In the genomic region with DNA sequence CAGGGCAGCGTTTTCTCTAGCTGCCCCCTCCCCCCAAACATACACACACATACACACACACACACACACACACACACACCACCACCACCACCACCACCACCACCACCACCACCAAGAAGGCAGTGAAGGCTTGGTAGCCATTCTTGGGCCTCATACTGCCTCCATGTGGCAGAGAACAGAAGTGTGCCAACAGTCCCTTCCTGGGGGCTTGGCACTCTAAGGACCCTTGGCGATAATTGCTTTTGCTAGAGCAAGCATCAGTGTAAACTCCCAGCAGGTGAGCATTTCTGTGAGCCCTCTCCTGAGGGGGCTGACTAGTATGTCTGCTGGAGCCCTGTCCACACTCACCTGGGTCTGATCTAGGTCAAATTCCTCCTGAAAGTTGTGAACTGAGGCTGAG, we compare ENCODE assay signal across 14 mouse cellular contexts. TPM values are rescaled to one million over a fixed set of nuclear protein-coding genes. Genes with fewer than 3 reads are reported as not detected.
DNase-seq lines count a peak whose midpoint lies in the region; ATAC-seq and TF ChIP-seq lines count a peak whose summit lies in the region.
"Had no signal": no experiment of that assay in that cellular context is flagged by ENCODE, and none has a peak within 500 bp of the region (broad histone marks: within the 10 kb centered on the region; RNA-seq: fewer than 3 reads in every experiment).

No protein-coding gene starts in this region.

- peaks cover 77% of the 10 kb centered on the region for H3K36me3 ChIP-seq in kidney, embryonic 14.5 days (ENCODE audit: control insufficient read depth, insufficient read depth, low read length)
- peaks cover 100% of the 10 kb centered on the region for H3K36me3 ChIP-seq in limb, embryonic 10.5 days

- TF ChIP-seq CTCF in cerebellum, adult 2 months (IDR thresholded peaks at IDR 0.05; ENCODE audit: borderline replicate concordance, insufficient read depth, low read depth, low read length), result no peak
- TF ChIP-seq CTCF in bone marrow macrophage, adult 2 months (IDR thresholded peaks at IDR 0.05; ENCODE audit: low read depth, low read length), result 0 out of 2 replicates have a peak, but pooled peaks have one; percentile 13

- TF ChIP-seq POLR2A in cerebellum, adult 2 months (IDR thresholded peaks at IDR 0.05; ENCODE audit: borderline replicate concordance, insufficient read depth, low read length), result no peak
- no peak for TF ChIP-seq POLR2A in bone marrow macrophage, adult 2 months (IDR thresholded peaks at IDR 0.05; ENCODE audit: borderline replicate concordance, low read depth, low read length)

- H3K4me3 ChIP-seq in cerebellum, adult 2 months (replicated peaks; ENCODE audit: insufficient read depth, low read depth, low read length), result no peak overlapping the region
- no peak overlapping the region for H3K4me3 ChIP-seq in kidney, embryonic 14.5 days (ENCODE audit: low read length)
- no peak overlapping the region for H3K4me3 ChIP-seq in bone marrow macrophage, adult 2 months (ENCODE audit: insufficient read depth, low read length)
- no peak overlapping the region for H3K4me3 ChIP-seq in limb, embryonic 10.5 days
- H3K4me3 ChIP-seq: limb, embryonic 13.5 days; neural tube, embryonic 13.5 days had no signal

- WGBS in cerebellum, adult 2 months, result 14% methylated on average over 2 of the region's 2 CpGs
- WGBS in kidney, embryonic 14.5 days, result 48% methylated on average over 2 of the region's 2 CpGs
- 62% methylated on average over 2 of the region's 2 CpGs for WGBS in limb, embryonic 10.5 days

- ATAC-seq in kidney, embryonic 14.5 days (ENCODE audit: low FRiP score, low TSS enrichment), result no peak

- H3K4me1 ChIP-seq in cerebellum, adult 2 months (ENCODE audit: control insufficient read depth, insufficient read depth, low read length), result peaks cover 40% of the 10 kb centered on the region
- no peaks in the 10 kb centered on the region for H3K4me1 ChIP-seq in kidney, embryonic 14.5 days (ENCODE audit: control insufficient read depth, insufficient read depth, low read length)
- H3K4me1 ChIP-seq in bone marrow macrophage, adult 2 months (ENCODE audit: control insufficient read depth, insufficient read depth, low read length), result no peaks in the 10 kb centered on the region
- no peaks in the 10 kb centered on the region for H3K4me1 ChIP-seq in limb, embryonic 10.5 days
- H3K4me1 ChIP-seq: limb, embryonic 13.5 days; neural tube, embryonic 13.5 days had no signal

- no peaks in the 10 kb centered on the region for H3K27me3 ChIP-seq in cerebellum, adult 2 months (ENCODE audit: control insufficient read depth, insufficient read depth, low read length)
- no peaks in the 10 kb centered on the region for H3K27me3 ChIP-seq in kidney, embryonic 14.5 days (ENCODE audit: control insufficient read depth, insufficient read depth, low read length)
- no peaks in the 10 kb centered on the region for H3K27me3 ChIP-seq in limb, embryonic 10.5 days (ENCODE audit: low read depth, poor library complexity, severe bottlenecking)
- H3K27me3 ChIP-seq: limb, embryonic 13.5 days; neural tube, embryonic 13.5 days had no signal

- no peak overlapping the region for H3K4me2 ChIP-seq in kidney, embryonic 14.5 days (replicated peaks; ENCODE audit: low read depth, low read length)
- H3K4me2 ChIP-seq: hindbrain, embryonic 14.5 days; limb, embryonic 13.5 days; neural tube, embryonic 13.5 days had no signal

- H3K9ac ChIP-seq in kidney, embryonic 14.5 days (ENCODE audit: low read depth, low read length), result no peak overlapping the region
- H3K9ac ChIP-seq: hindbrain, embryonic 14.5 days; limb, embryonic 13.5 days; neural tube, embryonic 13.5 days had no signal

- H3K27ac ChIP-seq in cerebellum, adult 2 months (ENCODE audit: insufficient read depth, low read length), result no peak overlapping the region
- no peak overlapping the region for H3K27ac ChIP-seq in kidney, embryonic 14.5 days (ENCODE audit: low read depth, low read length)
- no peak overlapping the region for H3K27ac ChIP-seq in bone marrow macrophage, adult 2 months (ENCODE audit: insufficient read depth, low read depth, low read length)
- H3K27ac ChIP-seq in limb, embryonic 10.5 days, result no peak overlapping the region
- H3K27ac ChIP-seq: hindbrain, embryonic 14.5 days; limb, embryonic 13.5 days; neural tube, embryonic 13.5 days had no signal

- no peaks in the 10 kb centered on the region for H3K9me3 ChIP-seq in kidney, embryonic 14.5 days (ENCODE audit: control insufficient read depth, low read length)
- H3K9me3 ChIP-seq in limb, embryonic 10.5 days (replicated peaks), result no peaks in the 10 kb centered on the region
- H3K9me3 ChIP-seq: limb, embryonic 13.5 days; neural tube, embryonic 13.5 days had no signal

- peak; percentile 47 to 52 for DNase-seq in cerebellum, postnatal 10 days
- no peak for DNase-seq in cerebellum, adult 2 months
- peak; percentile 38 to 45 for DNase-seq in kidney, postnatal 4 days
- DNase-seq in 3T3-L1 (ENCODE audit: low read depth, low spot score), result peak; percentile 55
- no peak for DNase-seq in limb, embryonic 10.5 days (ENCODE audit: low spot score)
- no peak for DNase-seq in B cell, adult 2 months
- DNase-seq: cerebellum, adult 18-20 months; heart, adult 18-20 months; right cerebral cortex, postnatal 25 days had no signal

RNA-seq across cellular contexts. Expression of a gene that starts 1.8 kb away (rescaled TPM):
- polyA plus RNA-seq in cerebellum, adult 2 months (2012; rRNA removed), result 22.3 and 22.7 TPM in 2 replicates
- polyA plus RNA-seq in kidney, embryonic 14.5 days (2014; fragmentation: Nextera tagmentation; extraction: Ambion mirVana), result 2.5 and 2.8 TPM in 2 replicates
- 3.3 and 3.8 TPM in 2 replicates for polyA plus RNA-seq in bone marrow macrophage, adult 2 months (2012; ENCODE audit: insufficient read depth, insufficient read length, missing spikeins)
- polyA plus RNA-seq in limb, embryonic 10.5 days (2016; fragmentation: Nextera tagmentation; extraction: Ambion mirVana), result 1.7 and 2.7 TPM in 2 replicates

RNA-seq across cellular contexts. Expression of a gene that starts 14.7 kb away (rescaled TPM):
- 77.3 and 78.6 TPM in 2 replicates for polyA plus RNA-seq in cerebellum, adult 2 months (2012; rRNA removed)
- 114 and 120 TPM in 2 replicates for polyA plus RNA-seq in kidney, embryonic 14.5 days (2014; fragmentation: Nextera tagmentation; extraction: Ambion mirVana)
- 21.5 and 23.3 TPM in 2 replicates for polyA plus RNA-seq in bone marrow macrophage, adult 2 months (2012; ENCODE audit: insufficient read depth, insufficient read length, missing spikeins)
- polyA plus RNA-seq in limb, embryonic 10.5 days (2016; fragmentation: Nextera tagmentation; extraction: Ambion mirVana), result 87.9 and 104 TPM in 2 replicates

RNA-seq across cellular contexts. Expression of a gene that starts 26.8 kb away (rescaled TPM):
- 254 and 263 TPM in 2 replicates for polyA plus RNA-seq in cerebellum, adult 2 months (2012; rRNA removed)
- 306 and 312 TPM in 2 replicates for polyA plus RNA-seq in kidney, embryonic 14.5 days (2014; fragmentation: Nextera tagmentation; extraction: Ambion mirVana)
- polyA plus RNA-seq in bone marrow macrophage, adult 2 months (2012; ENCODE audit: insufficient read depth, insufficient read length, missing spikeins), result 65.0 and 72.0 TPM in 2 replicates
- polyA plus RNA-seq in limb, embryonic 10.5 days (2016; fragmentation: Nextera tagmentation; extraction: Ambion mirVana), result 471 and 496 TPM in 2 replicates

RNA-seq across cellular contexts. Expression of a gene that starts 29.0 kb away (rescaled TPM):
- polyA plus RNA-seq in cerebellum, adult 2 months (2012; rRNA removed), result 79.4 and 80.6 TPM in 2 replicates
- 21.6 and 23.2 TPM in 2 replicates for polyA plus RNA-seq in kidney, embryonic 14.5 days (2014; fragmentation: Nextera tagmentation; extraction: Ambion mirVana)
- 21.7 and 25.0 TPM in 2 replicates for polyA plus RNA-seq in bone marrow macrophage, adult 2 months (2012; ENCODE audit: insufficient read depth, insufficient read length, missing spikeins)
- polyA plus RNA-seq in limb, embryonic 10.5 days (2016; fragmentation: Nextera tagmentation; extraction: Ambion mirVana), result 35.0 and 38.7 TPM in 2 replicates

RNA-seq across cellular contexts. Expression of a gene that starts 29.0 kb away (rescaled TPM):
- polyA plus RNA-seq in cerebellum, adult 2 months (2012; rRNA removed), result 126 and 133 TPM in 2 replicates
- 54.1 and 65.0 TPM in 2 replicates for polyA plus RNA-seq in kidney, embryonic 14.5 days (2014; fragmentation: Nextera tagmentation; extraction: Ambion mirVana)
- 21.4 and 24.2 TPM in 2 replicates for polyA plus RNA-seq in bone marrow macrophage, adult 2 months (2012; ENCODE audit: insufficient read depth, insufficient read length, missing spikeins)
- 68.8 and 76.1 TPM in 2 replicates for polyA plus RNA-seq in limb, embryonic 10.5 days (2016; fragmentation: Nextera tagmentation; extraction: Ambion mirVana)

Comparison
In these comparisons a context has a peak if more than half of its experiments do, and no peak if none do; other contexts are left out.
1. DNase-seq: peak in cerebellum, postnatal 10 days (2 of 2), kidney, postnatal 4 days (2 of 2) and 3T3-L1 (single experiment); none in cerebellum, adult 2 months (0 of 2), limb, embryonic 10.5 days (single experiment) and B cell, adult 2 months (0 of 2).